Mouse (Mus musculus): ENCODE measurements around the gene Gkn1. TPM values are rescaled to one million over a fixed set of nuclear protein-coding genes. Genes with fewer than 3 reads are reported as not detected.

Gkn1 gene
- total and polyA plus RNA-seq, 3 experiments = not detected

- H3K27me3 ChIP-seq (replicated peaks) = no peaks in the 10 kb centered on the region
- H3K9ac ChIP-seq (ENCODE audit: insufficient read depth, low read depth) = no peak overlapping the region
- H3K4me3 ChIP-seq (replicated peaks in 1 of 3; ENCODE audit: low read depth in 2 of 3, low read length in 2 of 3, poor library complexity in 1 of 3) = no peak overlapping the region
- no peak for TF ChIP-seq MAFK (IDR thresholded peaks at IDR 0.05; ENCODE audit: insufficient replicate concordance, low read length)
- TF ChIP-seq MEF2A (IDR thresholded peaks at IDR 0.05; ENCODE audit: borderline replicate concordance, low read depth, low read length) = no peak
- TF ChIP-seq JUN (IDR thresholded peaks at IDR 0.05; ENCODE audit: insufficient read depth, low read depth, low read length) = no peak
- TF ChIP-seq JUND (conservative IDR thresholded peaks at IDR 0.05; ENCODE audit: low read depth, low read length) = no peak
- no peak for TF ChIP-seq CHD1 (IDR thresholded peaks at IDR 0.05; ENCODE audit: low read depth, low read length)
- TF ChIP-seq MXI1 (IDR thresholded peaks at IDR 0.05; ENCODE audit: low read depth, low read length) = no peak
- no peak for TF ChIP-seq UBTF (IDR thresholded peaks at IDR 0.05; ENCODE audit: low read depth, low read length)
- no peak for TF ChIP-seq EP300 (IDR thresholded peaks at IDR 0.05; ENCODE audit: low read length)
- no peak for TF ChIP-seq TBP (conservative IDR thresholded peaks at IDR 0.05; ENCODE audit: low read depth, low read length)
- TF ChIP-seq NRF1 (IDR thresholded peaks at IDR 0.05; ENCODE audit: low read depth, low read length) = no peak
- no peak for TF ChIP-seq ZC3H11A (IDR thresholded peaks at IDR 0.05; ENCODE audit: low read depth, low read length)
- TF ChIP-seq POLR2A (IDR thresholded peaks at IDR 0.05; ENCODE audit: low read depth, low read length) = no peak
- no peak for TF ChIP-seq NELFE (IDR thresholded peaks at IDR 0.05; ENCODE audit: low read depth, low read length)
- no peak for TF ChIP-seq MAX (IDR thresholded peaks at IDR 0.05; ENCODE audit: low read length)
- TF ChIP-seq IRF4 (IDR thresholded peaks at IDR 0.05; ENCODE audit: low read depth, low read length) = no peak
- H3K9me3 ChIP-seq (replicated peaks; ENCODE audit: low read length) = no peaks in the 10 kb centered on the region
- no peaks in the 10 kb centered on the region for H3K4me1 ChIP-seq (ENCODE audit: control insufficient read depth in 1 of 2, insufficient read depth in 2 of 2)
- DNase-seq (ENCODE audit: extremely low read depth) = no peak
- dilution Hi-C loops (cut with MboI; ENCODE audit: extremely low pct_ligation_motif_present, extremely low pct_unique_long_range_greater_than_20kb, low sequenced_read_pairs) (no loop called here), in situ Hi-C loops (cut with MboI; ENCODE audit: low pct_ligation_motif_present, low pct_unique_long_range_greater_than_20kb, low sequenced_read_pairs) (no loop called here)
- H3K79me2 ChIP-seq (replicated peaks; ENCODE audit: control insufficient read depth, extremely low read depth, insufficient read depth, poor library complexity, severe bottlenecking) = no peaks in the 10 kb centered on the region
- H3K36me3 ChIP-seq (replicated peaks in 1 of 2; ENCODE audit: control insufficient read depth in 1 of 2, insufficient read depth in 1 of 2, low read length in 1 of 2) = no peaks in the 10 kb centered on the region
- no peak overlapping the region for H3K4me2 ChIP-seq (ENCODE audit: insufficient read depth, low read depth, poor library complexity, severe bottlenecking)
- H3K27ac ChIP-seq (ENCODE audit: insufficient read depth, low read depth) = no peak overlapping the region
These were observed 38.0 kb downstream of the Gkn1 start for GRCm38 (mm10) chr6:87312761-87313160.

DNA sequence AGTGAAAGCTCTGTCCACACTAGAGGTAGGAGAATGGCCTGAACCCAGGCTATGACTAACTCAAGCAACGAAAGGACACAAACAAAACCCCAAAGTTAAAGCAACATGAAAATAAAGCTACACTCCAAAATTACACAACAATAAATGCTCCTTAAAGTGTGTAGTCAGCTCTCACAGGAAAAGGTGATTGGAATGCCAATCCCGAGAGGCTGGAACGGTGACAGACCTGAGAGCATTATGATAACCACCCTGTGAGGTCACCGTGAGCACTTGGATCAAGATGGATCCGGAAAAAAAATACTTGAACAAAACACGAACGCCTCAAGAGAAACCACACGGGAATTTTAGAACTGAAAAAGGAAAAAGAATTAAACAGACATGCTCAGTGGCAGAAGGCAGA is 46.3 kb downstream of the Gkn1 start:
- dilution Hi-C loops (cut with MboI; ENCODE audit: extremely low pct_ligation_motif_present, extremely low pct_unique_long_range_greater_than_20kb, low sequenced_read_pairs) (no loop called here), in situ Hi-C loops (cut with MboI; ENCODE audit: low pct_ligation_motif_present, low pct_unique_long_range_greater_than_20kb, low sequenced_read_pairs) (no loop called here)
- H3K9ac ChIP-seq (ENCODE audit: insufficient read depth, low read depth) = no peak overlapping the region
- TF ChIP-seq NRF1 (IDR thresholded peaks at IDR 0.05; ENCODE audit: low read depth, low read length) (no peak), JUN (IDR thresholded peaks at IDR 0.05; ENCODE audit: insufficient read depth, low read depth, low read length) (no peak), CHD1 (IDR thresholded peaks at IDR 0.05; ENCODE audit: low read depth, low read length) (no peak), RAD21 (IDR thresholded peaks at IDR 0.05; ENCODE audit: low read depth, low read length) (no peak), PAX5 (IDR thresholded peaks at IDR 0.05; ENCODE audit: low read length) (no peak), IRF4 (IDR thresholded peaks at IDR 0.05; ENCODE audit: low read depth, low read length) (no peak), MAX (IDR thresholded peaks at IDR 0.05; ENCODE audit: low read length) (no peak), ZNF384 (IDR thresholded peaks at IDR 0.05; ENCODE audit: low read depth, low read length) (no peak), GABPA (IDR thresholded peaks at IDR 0.05; ENCODE audit: insufficient replicate concordance, low read depth, low read length) (no peak), MAFK (IDR thresholded peaks at IDR 0.05; ENCODE audit: insufficient replicate concordance, low read length) (no peak), CTCF (conservative IDR thresholded peaks at IDR 0.05 in 1 of 2, IDR thresholded peaks at IDR 0.05 in 1 of 2; ENCODE audit: low read depth in 2 of 2, low read length in 2 of 2) (no peak), ELF1 (IDR thresholded peaks at IDR 0.05; ENCODE audit: low read depth, low read length) (no peak), USF2 (conservative IDR thresholded peaks at IDR 0.05; ENCODE audit: low read depth, low read length) (no peak), ETS1 (conservative IDR thresholded peaks at IDR 0.05; ENCODE audit: low read depth, low read length) (no peak), POLR2A (IDR thresholded peaks at IDR 0.05; ENCODE audit: low read depth, low read length) (no peak), E2F4 (IDR thresholded peaks at IDR 0.05; ENCODE audit: insufficient replicate concordance, low read depth, low read length) (no peak), JUND (conservative IDR thresholded peaks at IDR 0.05; ENCODE audit: low read depth, low read length) (no peak)
- H3K79me2 ChIP-seq (replicated peaks; ENCODE audit: control insufficient read depth, extremely low read depth, insufficient read depth, poor library complexity, severe bottlenecking) = no peaks in the 10 kb centered on the region
- DNase-seq (ENCODE audit: extremely low read depth) = no peak
- H3K4me3 ChIP-seq (replicated peaks in 1 of 3; ENCODE audit: low read depth in 2 of 3, low read length in 2 of 3, poor library complexity in 1 of 3) = no peak overlapping the region
- peaks cover 0 to 7% of the 10 kb centered on the region in 2 experiments; a peak in 2 of 4 replicates for H3K4me1 ChIP-seq (ENCODE audit: control insufficient read depth in 1 of 2, insufficient read depth in 2 of 2)
- H3K27me3 ChIP-seq (replicated peaks) = no peaks in the 10 kb centered on the region
- H3K36me3 ChIP-seq (replicated peaks in 1 of 2; ENCODE audit: control insufficient read depth in 1 of 2, insufficient read depth in 1 of 2, low read length in 1 of 2) = no peaks in the 10 kb centered on the region
- H3K4me2 ChIP-seq (ENCODE audit: insufficient read depth, low read depth, poor library complexity, severe bottlenecking) = no peak overlapping the region
- H3K9me3 ChIP-seq (replicated peaks; ENCODE audit: low read length) = no peaks in the 10 kb centered on the region
- no peak overlapping the region for H3K27ac ChIP-seq (ENCODE audit: insufficient read depth, low read depth)
